Mouse (Mus musculus): ENCODE measurements around the gene Dera.

Dera gene

GRCm38 (mm10) chr6:137804606-137805005 is 50.3 kb downstream of the Dera start:
- DNase-seq (ENCODE audit: low read depth, low spot score): no peak

- DNase-seq (ENCODE audit: low read depth, low spot score): no peak
These were observed 52.0 kb downstream of the Dera start for GRCm38 (mm10) chr6:137806342-137806741.

- DNase-seq (ENCODE audit: low read depth, low spot score): no peak
These were observed 52.5 kb downstream of the Dera start for GRCm38 (mm10) chr6:137806806-137807205.

GRCm38 (mm10) chr6:137807296-137807695 is 53.0 kb downstream of the Dera start:
- DNase-seq (ENCODE audit: low read depth, low spot score): no peak

- no peak for DNase-seq (ENCODE audit: low read depth, low spot score)
These were observed 54.4 kb downstream of the Dera start for GRCm38 (mm10) chr6:137808706-137809105.

GRCm38 (mm10) chr6:137810136-137810535 is 55.8 kb downstream of the Dera start:
- no peak for DNase-seq (ENCODE audit: low read depth, low spot score)

- no peak for DNase-seq (ENCODE audit: low read depth, low spot score)
These were observed 59.7 kb downstream of the Dera start for GRCm38 (mm10) chr6:137814006-137814405.

- no peak for DNase-seq (ENCODE audit: low read depth, low spot score)
These were observed 62.2 kb downstream of the Dera start for GRCm38 (mm10) chr6:137816508-137816907.

GRCm38 (mm10) chr6:137822550-137822949 is 68.2 kb downstream of the Dera start:
- no peak for DNase-seq (ENCODE audit: low read depth, low spot score)

GRCm38 (mm10) chr6:137824046-137825021 is 70.0 kb downstream of the Dera start:
- DNase-seq (ENCODE audit: low read depth, low spot score): no peak

GRCm38 (mm10) chr6:137825022-137825613 is 70.8 kb downstream of the Dera start:
- no peak for DNase-seq (ENCODE audit: low read depth, low spot score)

- DNase-seq (ENCODE audit: low read depth, low spot score): no peak
These were observed 74.9 kb downstream of the Dera start for GRCm38 (mm10) chr6:137829056-137829776.

- no peak for DNase-seq (ENCODE audit: low read depth, low spot score)
These were observed 82.5 kb downstream of the Dera start for GRCm38 (mm10) chr6:137836799-137837198.

GRCm38 (mm10) chr6:137843337-137843736 is 89.0 kb downstream of the Dera start:
- DNase-seq (ENCODE audit: low read depth, low spot score): no peak

GRCm38 (mm10) chr6:137857198-137858194 is 103.2 kb downstream of the Dera start:
- no peak for DNase-seq (ENCODE audit: low read depth, low spot score)

GRCm38 (mm10) chr6:137869903-137870580 is 115.7 kb downstream of the Dera start:
- no peak for DNase-seq (ENCODE audit: low read depth, low spot score)

GRCm38 (mm10) chr6:137870667-137871066 is 116.3 kb downstream of the Dera start:
- DNase-seq (ENCODE audit: low read depth, low spot score): no peak

GRCm38 (mm10) chr6:137872055-137872735 is 117.8 kb downstream of the Dera start:
- DNase-seq (ENCODE audit: low read depth, low spot score): no peak

GRCm38 (mm10) chr6:137874471-137875244 is 120.3 kb downstream of the Dera start:
- DNase-seq (ENCODE audit: low read depth, low spot score): no peak

Measured in CD4-positive helper T cell, adult 2 months (primary cell).